Mouse (Mus musculus) testis, postnatal 10 days (tissue): ENCODE data around the gene Camsap3.
"Not testable (repeated sequence)": the region's sequence is repeated elsewhere in the genome, so short reads cannot be mapped to it uniquely, and the experiment has no call there.

ENCODE experiments used
- DNase-seq: peaks from one replicate; pipeline ENCODE4 v3.0.0; 2021; ENCODE audit warnings: low spot score

Camsap3 gene

GRCm38 (mm10) chr8:3586993-3587390 lies at the start of gene Camsap3:
TSS of gene Camsap3 (plus strand) at chr8:3587293.
- no peak for DNase-seq

- DNase-seq, result no peak
These were observed 49.4 kb upstream of the Camsap3 start for GRCm38 (mm10) chr8:3537666-3538065.

- DNase-seq, result no peak
These were observed 47.9 kb upstream of the Camsap3 start for GRCm38 (mm10) chr8:3539146-3539545.

- DNase-seq, result no peak
These were observed 47.0 kb upstream of the Camsap3 start for GRCm38 (mm10) chr8:3540076-3540475.

GRCm38 (mm10) chr8:3546511-3546910 lies 40.6 kb upstream of the Camsap3 start:
- no peak for DNase-seq

- DNase-seq, result no peak
These were observed 34.9 kb upstream of the Camsap3 start for GRCm38 (mm10) chr8:3552240-3552639.

- no peak for DNase-seq
These were observed 31.0 kb upstream of the Camsap3 start for GRCm38 (mm10) chr8:3556114-3556513.

GRCm38 (mm10) chr8:3567641-3568371 lies 19.3 kb upstream of the Camsap3 start, which contains the start of gene C330021F23Rik:
TSS of gene C330021F23Rik (plus strand) at chr8:3567990.
- DNase-seq, result no peak

- DNase-seq, result no peak
These were observed 18.7 kb upstream of the Camsap3 start for GRCm38 (mm10) chr8:3568378-3568777.

- no peak for DNase-seq
These were observed 17.3 kb upstream of the Camsap3 start for GRCm38 (mm10) chr8:3569784-3570183.

- DNase-seq, result no peak
These were observed 12.5 kb upstream of the Camsap3 start for GRCm38 (mm10) chr8:3574546-3574945.

- no peak for DNase-seq
These were observed 10.7 kb upstream of the Camsap3 start for GRCm38 (mm10) chr8:3576211-3576960.

- no peak for DNase-seq
These were observed 7.4 kb upstream of the Camsap3 start for GRCm38 (mm10) chr8:3579390-3580364.

GRCm38 (mm10) chr8:3581961-3582360 lies 5.1 kb upstream of the Camsap3 start:
- not testable (repeated sequence) for DNase-seq

- DNase-seq, result no peak
These were observed 641 bp upstream of the Camsap3 start for GRCm38 (mm10) chr8:3586452-3586851.

- peak; percentile 78 for DNase-seq
These were observed 531 bp downstream of the Camsap3 start for GRCm38 (mm10) chr8:3587391-3588257.

GRCm38 (mm10) chr8:3588258-3588633 lies 1.2 kb downstream of the Camsap3 start:
- no peak for DNase-seq

- peak; percentile 79 for DNase-seq
These were observed 6.4 kb downstream of the Camsap3 start for GRCm38 (mm10) chr8:3593470-3593869.

GRCm38 (mm10) chr8:3594466-3594865 lies 7.4 kb downstream of the Camsap3 start:
- DNase-seq, result no peak

- DNase-seq, result no peak
These were observed 11.0 kb downstream of the Camsap3 start for GRCm38 (mm10) chr8:3598054-3598453.

GRCm38 (mm10) chr8:3599219-3599618 lies 12.1 kb downstream of the Camsap3 start:
- DNase-seq, result no peak
